Mouse (Mus musculus): ENCODE measurements around the gene Ltbr. TPM values are rescaled to one million over a fixed set of nuclear protein-coding genes. Genes with fewer than 3 reads are reported as not detected.
"Not testable (repeated sequence)": the region's sequence is repeated elsewhere in the genome, so short reads cannot be mapped to it uniquely, and the experiment has no call there.

The Ltbr gene
- total RNA-seq, 2 experiments from 2014 or later: 20.3 to 21.7 TPM

- intact Hi-C loops (cut with DNase I): no loop called here
- DNase-seq: no peak
Observed at GRCm38 (mm10) chr6:125318981-125319918, 5.6 kb upstream of the Ltbr start.

GRCm38 (mm10) chr6:125317077-125317476 is 3.4 kb upstream of the Ltbr start:
- intact Hi-C loops (cut with DNase I): no loop called here
- DNase-seq: no peak

GRCm38 (mm10) chr6:125314746-125315145 is 1.1 kb upstream of the Ltbr start:
- DNase-seq: no peak
- intact Hi-C loops (cut with DNase I): no loop called here

- intact Hi-C loops (cut with DNase I): no loop called here
- DNase-seq: no peak
Observed at GRCm38 (mm10) chr6:125314231-125314563, 512 bp upstream of the Ltbr start.

GRCm38 (mm10) chr6:125312581-125313355 is 917 bp downstream of the Ltbr start:
- no peak for DNase-seq
- intact Hi-C loops (cut with DNase I): no loop called here

- intact Hi-C loops (cut with DNase I): no loop called here
- no peak for DNase-seq
Observed at GRCm38 (mm10) chr6:125312171-125312570, 1.5 kb downstream of the Ltbr start.

- intact Hi-C loops (cut with DNase I): no loop called here
- no peak for DNase-seq
Observed at GRCm38 (mm10) chr6:125309406-125309805, 4.3 kb downstream of the Ltbr start.

- no peak for DNase-seq
- intact Hi-C loops (cut with DNase I): no loop called here
Observed at GRCm38 (mm10) chr6:125308921-125309320, 4.8 kb downstream of the Ltbr start.

GRCm38 (mm10) chr6:125307091-125307490 is 6.6 kb downstream of the Ltbr start:
- intact Hi-C loops (cut with DNase I): no loop called here
- DNase-seq: no peak

DNA sequence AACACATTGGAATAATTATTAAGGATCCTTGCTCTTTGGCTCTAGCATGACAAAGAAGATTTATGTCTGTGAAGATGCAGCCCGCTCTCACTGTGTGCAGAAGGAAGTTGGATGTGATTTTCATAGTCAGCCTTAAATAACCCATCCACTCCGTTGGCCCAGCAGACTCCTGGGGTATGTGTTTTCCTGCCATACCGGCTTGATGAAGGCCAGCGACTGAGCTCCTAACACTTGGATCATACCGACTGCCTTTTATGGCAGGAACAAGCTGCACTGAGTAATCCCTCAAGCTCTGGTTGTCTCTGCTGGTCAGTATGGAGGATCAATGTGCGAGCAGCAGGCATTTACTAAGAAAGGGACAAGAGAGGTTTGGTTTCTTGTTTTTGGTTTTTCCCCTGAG is 8.2 kb downstream of the Ltbr start:
- DNase-seq: no peak
- intact Hi-C loops (cut with DNase I): no loop called here

DNA sequence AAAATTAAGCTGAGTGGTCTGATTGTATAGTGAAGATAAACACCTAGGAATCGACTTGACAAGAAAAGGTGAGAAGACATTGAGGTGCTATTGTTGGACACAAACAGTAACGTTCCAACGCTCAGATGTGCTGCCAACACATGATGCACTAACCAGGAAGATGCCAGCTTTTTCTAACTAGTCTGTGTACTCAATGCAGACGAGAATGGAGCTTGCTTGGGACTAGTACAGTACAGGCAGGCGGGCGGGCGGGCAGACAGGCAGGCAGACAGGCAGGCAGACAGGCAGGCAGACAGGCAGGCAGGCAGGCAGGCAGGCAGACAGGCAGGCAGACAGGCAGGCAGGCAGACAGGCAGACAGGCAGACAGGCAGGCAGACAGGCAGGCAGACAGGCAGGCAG is 9.3 kb downstream of the Ltbr start:
- intact Hi-C loops (cut with DNase I): not testable (repeated sequence)

GRCm38 (mm10) chr6:125303242-125303641 is 10.4 kb downstream of the Ltbr start:
- DNase-seq: no peak
- intact Hi-C loops (cut with DNase I): no loop called here

More for the DNA sequence above, 9.3 kb downstream of the Ltbr start:
- not testable (repeated sequence) for DNase-seq

GRCm38 (mm10) chr6:125302231-125302982 is 11.3 kb downstream of the Ltbr start:
- no peak for DNase-seq
- intact Hi-C loops (cut with DNase I): no loop called here

- DNase-seq: no peak
- intact Hi-C loops (cut with DNase I): no loop called here
Observed at GRCm38 (mm10) chr6:125300982-125301381, 12.7 kb downstream of the Ltbr start.

- no peak for DNase-seq
- intact Hi-C loops (cut with DNase I): no loop called here
Observed at GRCm38 (mm10) chr6:125297149-125297820, 16.4 kb downstream of the Ltbr start.

- DNase-seq: no peak
- intact Hi-C loops (cut with DNase I): no loop called here
Observed at GRCm38 (mm10) chr6:125294049-125294448, 19.6 kb downstream of the Ltbr start.

GRCm38 (mm10) chr6:125292256-125292655 is 21.4 kb downstream of the Ltbr start:
- intact Hi-C loops (cut with DNase I): no loop called here
- DNase-seq: no peak

- intact Hi-C loops (cut with DNase I): no loop called here
- no peak for DNase-seq
Observed at GRCm38 (mm10) chr6:125291329-125291728, 22.4 kb downstream of the Ltbr start.

DNA sequence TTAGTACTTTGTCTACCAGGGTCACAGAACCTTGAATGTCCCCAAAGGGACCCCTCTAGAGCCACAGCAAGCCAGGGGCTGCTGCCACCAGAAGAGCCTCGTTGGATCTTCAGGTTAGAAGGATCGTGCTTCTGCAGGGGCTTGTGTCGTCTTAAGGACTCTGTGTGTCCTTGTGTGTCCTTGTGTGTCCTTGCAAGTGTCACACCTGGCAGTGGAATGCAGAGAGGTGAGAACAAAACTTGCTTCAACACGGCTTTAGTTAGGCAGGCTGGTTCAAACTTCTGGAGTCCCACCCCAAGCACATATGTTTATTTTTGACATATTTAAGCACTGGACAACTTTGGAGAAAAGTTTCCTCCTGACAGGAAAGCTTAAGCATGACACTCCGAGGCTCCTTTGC is 25.0 kb downstream of the Ltbr start:
- intact Hi-C loops (cut with DNase I): no loop called here
- DNase-seq: no peak

DNA sequence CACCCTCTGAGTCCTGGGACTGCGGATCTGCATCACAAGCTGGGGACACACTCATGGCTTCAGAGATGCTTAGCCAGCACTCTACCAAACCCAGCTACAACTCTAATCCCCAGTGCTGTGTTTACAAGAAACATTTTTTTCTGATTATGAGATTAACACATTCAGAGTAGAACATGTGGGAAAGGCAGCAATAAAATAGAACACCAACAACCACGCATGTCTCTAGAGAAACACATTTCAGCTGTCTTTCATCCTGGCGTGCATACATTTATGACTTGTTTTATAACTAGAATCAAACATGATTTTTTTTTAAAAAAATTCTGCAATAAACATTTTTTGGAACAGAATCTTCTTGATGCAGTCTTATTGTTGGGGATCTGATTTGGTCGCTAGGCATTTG is 26.7 kb downstream of the Ltbr start:
- intact Hi-C loops (cut with DNase I): no loop called here
- DNase-seq: no peak

Measured in gastrocnemius, postnatal 36 days (tissue).